Mouse (Mus musculus): ENCODE results near the gene Pcsk1. TPM values are rescaled to one million over a fixed set of nuclear protein-coding genes. Genes with fewer than 3 reads are reported as not detected.
A peak's percentile ranks its signal among the peaks of the same experiment; 100 is the strongest.

Pcsk1 gene
- total RNA-seq, 1 experiment: 0.80 TPM

- Histone ChIP-seq H3K9me3 (ENCODE audit: control insufficient read depth, insufficient read depth, low read depth, low read length) (no peaks in the 10 kb centered on the region), H3K9ac (ENCODE audit: insufficient read depth, low read depth, low read length, poor library complexity, severe bottlenecking) (peak overlapping the region; percentile 13), H3K4me1 (ENCODE audit: control insufficient read depth in 2 of 2, insufficient read depth in 2 of 2, low read length in 2 of 2, poor library complexity in 1 of 2) (no peaks in the 10 kb centered on the region), H3K36me3 (ENCODE audit: control insufficient read depth, insufficient read depth, low read length, poor library complexity, severe bottlenecking) (no peaks in the 10 kb centered on the region), H3K27ac (ENCODE audit: insufficient read depth, low read depth, low read length, poor library complexity, severe bottlenecking) (no peak overlapping the region), H3K4me3 (ENCODE audit: insufficient read depth in 1 of 2, low read depth in 1 of 2, low read length in 2 of 2, poor library complexity in 1 of 2, severe bottlenecking in 1 of 2) (peak overlapping the region; percentile 48 to 72)
- in situ Hi-C loops (cut with MboI; ENCODE audit: low sequenced_read_pairs in 2 of 2, unreplicated experiment in 2 of 2): no loop called here
- no peak for TF ChIP-seq ZNF384 (IDR thresholded peaks at IDR 0.05; ENCODE audit: low read depth, low read length)
- DNase-seq (ENCODE audit: low read depth, low spot score): peak; percentile 29
Observed at GRCm38 (mm10) chr13:75090411-75090779, 769 bp downstream of the Pcsk1 start.

DNA sequence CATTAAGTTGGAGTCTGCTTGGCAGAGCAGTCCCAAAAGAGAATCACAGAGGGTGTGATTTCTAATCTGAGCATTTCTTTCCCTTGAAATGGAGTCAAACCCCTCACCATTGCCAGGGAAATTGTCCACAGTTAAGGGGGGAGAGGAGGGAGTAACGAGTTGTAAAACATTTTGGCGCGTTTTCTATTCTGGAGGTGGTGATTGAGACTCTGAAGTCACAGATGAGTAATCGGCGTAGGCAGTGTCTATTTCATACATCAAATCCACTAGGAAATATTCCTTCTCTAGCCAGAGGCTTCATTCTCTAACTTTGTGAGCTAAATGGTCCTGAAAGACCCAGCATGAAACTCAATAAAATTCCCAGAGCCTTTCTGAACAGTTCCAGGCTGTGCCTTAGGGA lies 1.4 kb downstream of the Pcsk1 start:
- no peaks in the 10 kb centered on the region for H3K36me3 ChIP-seq (ENCODE audit: control insufficient read depth, insufficient read depth, low read length, poor library complexity, severe bottlenecking)
- in situ Hi-C loops (cut with MboI; ENCODE audit: low sequenced_read_pairs in 2 of 2, unreplicated experiment in 2 of 2): no loop called here
- TF ChIP-seq HCFC1 (IDR thresholded peaks at IDR 0.05; ENCODE audit: borderline replicate concordance, insufficient read depth, low read length): no peak
- TF ChIP-seq MAFK (IDR thresholded peaks at IDR 0.05; ENCODE audit: insufficient read depth, low read depth, low read length): no peak
- DNase-seq (ENCODE audit: low read depth, low spot score): no peak
- H3K4me1 ChIP-seq (ENCODE audit: control insufficient read depth in 2 of 2, insufficient read depth in 2 of 2, low read length in 2 of 2, poor library complexity in 1 of 2): no peaks in the 10 kb centered on the region
- H3K4me3 ChIP-seq (ENCODE audit: insufficient read depth in 1 of 2, low read depth in 1 of 2, low read length in 2 of 2, poor library complexity in 1 of 2, severe bottlenecking in 1 of 2): no peak overlapping the region
- no peaks in the 10 kb centered on the region for H3K9me3 ChIP-seq (ENCODE audit: control insufficient read depth, insufficient read depth, low read depth, low read length)
- no peak overlapping the region for H3K9ac ChIP-seq (ENCODE audit: insufficient read depth, low read depth, low read length, poor library complexity, severe bottlenecking)
- H3K27ac ChIP-seq (ENCODE audit: insufficient read depth, low read depth, low read length, poor library complexity, severe bottlenecking): no peak overlapping the region

DNA sequence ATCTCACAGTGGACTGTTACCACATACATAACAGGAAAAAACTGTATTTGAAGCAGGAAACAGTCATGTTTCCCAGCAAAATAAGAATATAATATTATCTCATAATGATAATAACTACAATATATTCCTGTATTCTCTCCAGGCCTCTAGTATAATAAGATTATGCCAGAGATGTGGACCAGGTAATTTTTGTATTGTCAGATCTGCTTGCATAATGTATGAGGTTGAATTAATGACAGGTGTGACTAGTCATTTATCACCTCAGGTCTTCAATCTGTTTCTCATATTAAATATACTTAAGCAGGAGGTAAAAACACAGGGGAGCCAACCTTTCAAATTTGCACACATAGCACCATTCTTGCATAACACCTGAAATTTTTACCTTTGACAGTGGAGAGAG lies 5.9 kb downstream of the Pcsk1 start:
- no peak for DNase-seq (ENCODE audit: low read depth, low spot score)
- no peak overlapping the region for H3K4me3 ChIP-seq (ENCODE audit: insufficient read depth in 1 of 2, low read depth in 1 of 2, low read length in 2 of 2, poor library complexity in 1 of 2, severe bottlenecking in 1 of 2)
- H3K9me3 ChIP-seq (ENCODE audit: control insufficient read depth, insufficient read depth, low read depth, low read length): no peaks in the 10 kb centered on the region
- no peaks in the 10 kb centered on the region for H3K4me1 ChIP-seq (ENCODE audit: control insufficient read depth in 2 of 2, insufficient read depth in 2 of 2, low read length in 2 of 2, poor library complexity in 1 of 2)
- in situ Hi-C loops (cut with MboI; ENCODE audit: low sequenced_read_pairs in 2 of 2, unreplicated experiment in 2 of 2): no loop called here
- H3K36me3 ChIP-seq (ENCODE audit: control insufficient read depth, insufficient read depth, low read length, poor library complexity, severe bottlenecking): no peaks in the 10 kb centered on the region
- TF ChIP-seq ZNF384 (IDR thresholded peaks at IDR 0.05; ENCODE audit: low read depth, low read length) (no peak), MAFK (IDR thresholded peaks at IDR 0.05; ENCODE audit: insufficient read depth, low read depth, low read length) (no peak), ZC3H11A (IDR thresholded peaks at IDR 0.05; ENCODE audit: borderline replicate concordance, low read depth, low read length) (no peak), CHD2 (IDR thresholded peaks at IDR 0.05; ENCODE audit: low read depth, low read length) (no peak), HCFC1 (IDR thresholded peaks at IDR 0.05; ENCODE audit: borderline replicate concordance, insufficient read depth, low read length) (no peak)
- no peak overlapping the region for H3K9ac ChIP-seq (ENCODE audit: insufficient read depth, low read depth, low read length, poor library complexity, severe bottlenecking)
- H3K27ac ChIP-seq (ENCODE audit: insufficient read depth, low read depth, low read length, poor library complexity, severe bottlenecking): no peak overlapping the region

- H3K4me3 ChIP-seq (ENCODE audit: insufficient read depth in 1 of 2, low read depth in 1 of 2, low read length in 2 of 2, poor library complexity in 1 of 2, severe bottlenecking in 1 of 2): no peak overlapping the region
- TF ChIP-seq ZC3H11A (IDR thresholded peaks at IDR 0.05; ENCODE audit: borderline replicate concordance, low read depth, low read length) (no peak), CHD2 (IDR thresholded peaks at IDR 0.05; ENCODE audit: low read depth, low read length) (no peak), MAFK (IDR thresholded peaks at IDR 0.05; ENCODE audit: insufficient read depth, low read depth, low read length) (no peak), ZNF384 (IDR thresholded peaks at IDR 0.05; ENCODE audit: low read depth, low read length) (no peak), HCFC1 (IDR thresholded peaks at IDR 0.05; ENCODE audit: borderline replicate concordance, insufficient read depth, low read length) (no peak)
- in situ Hi-C loops (cut with MboI; ENCODE audit: low sequenced_read_pairs in 2 of 2, unreplicated experiment in 2 of 2): no loop called here
- H3K9ac ChIP-seq (ENCODE audit: insufficient read depth, low read depth, low read length, poor library complexity, severe bottlenecking): no peak overlapping the region
- no peaks in the 10 kb centered on the region for H3K36me3 ChIP-seq (ENCODE audit: control insufficient read depth, insufficient read depth, low read length, poor library complexity, severe bottlenecking)
- no peak for DNase-seq (ENCODE audit: low read depth, low spot score)
- no peaks in the 10 kb centered on the region for H3K4me1 ChIP-seq (ENCODE audit: control insufficient read depth in 2 of 2, insufficient read depth in 2 of 2, low read length in 2 of 2, poor library complexity in 1 of 2)
- no peak overlapping the region for H3K27ac ChIP-seq (ENCODE audit: insufficient read depth, low read depth, low read length, poor library complexity, severe bottlenecking)
- H3K9me3 ChIP-seq (ENCODE audit: control insufficient read depth, insufficient read depth, low read depth, low read length): no peaks in the 10 kb centered on the region
Observed at GRCm38 (mm10) chr13:75113114-75113513, 23.5 kb downstream of the Pcsk1 start.

GRCm38 (mm10) chr13:75114007-75114424 lies 24.4 kb downstream of the Pcsk1 start:
- in situ Hi-C loops (cut with MboI; ENCODE audit: low sequenced_read_pairs in 2 of 2, unreplicated experiment in 2 of 2): no loop called here
- Histone ChIP-seq H3K4me1 (ENCODE audit: control insufficient read depth in 2 of 2, insufficient read depth in 2 of 2, low read length in 2 of 2, poor library complexity in 1 of 2) (no peaks in the 10 kb centered on the region), H3K9ac (ENCODE audit: insufficient read depth, low read depth, low read length, poor library complexity, severe bottlenecking) (no peak overlapping the region), H3K9me3 (ENCODE audit: control insufficient read depth, insufficient read depth, low read depth, low read length) (no peaks in the 10 kb centered on the region), H3K36me3 (ENCODE audit: control insufficient read depth, insufficient read depth, low read length, poor library complexity, severe bottlenecking) (no peaks in the 10 kb centered on the region), H3K27ac (ENCODE audit: insufficient read depth, low read depth, low read length, poor library complexity, severe bottlenecking) (no peak overlapping the region), H3K4me3 (ENCODE audit: insufficient read depth in 1 of 2, low read depth in 1 of 2, low read length in 2 of 2, poor library complexity in 1 of 2, severe bottlenecking in 1 of 2) (no peak overlapping the region)
- no peak for DNase-seq (ENCODE audit: low read depth, low spot score)
- TF ChIP-seq ZC3H11A (IDR thresholded peaks at IDR 0.05; ENCODE audit: borderline replicate concordance, low read depth, low read length) (no peak), MAFK (IDR thresholded peaks at IDR 0.05; ENCODE audit: insufficient read depth, low read depth, low read length) (no peak), CHD2 (IDR thresholded peaks at IDR 0.05; ENCODE audit: low read depth, low read length) (no peak)
